Mouse (Mus musculus) ES-Bruce4 (cell line): ENCODE results near the gene Tmem121. TPM values are rescaled to one million over a fixed set of nuclear protein-coding genes. Genes with fewer than 3 reads are reported as not detected.
A peak's percentile ranks its signal among the peaks of the same experiment; 100 is the strongest.

Source experiments
- H3K27ac ChIP-seq: 2 replicates; pipeline ENCODE4 v1.5.1; 2012; ENCODE audit warnings: low read length, inconsistent platforms; ENCODE audit not compliant: insufficient read depth
- H3K27me3 ChIP-seq: 2 replicates; pipeline ENCODE4 v1.6.1; 2012; ENCODE audit warnings: mild to moderate bottlenecking, low read length, inconsistent platforms; ENCODE audit not compliant: control insufficient read depth, poor library complexity, insufficient read depth, severe bottlenecking
- H3K36me3 ChIP-seq: 2 replicates; pipeline ENCODE4 v1.6.1; 2012; ENCODE audit warnings: inconsistent platforms, mild to moderate bottlenecking, low read length, moderate library complexity; ENCODE audit not compliant: control insufficient read depth, poor library complexity, insufficient read depth, severe bottlenecking
- H3K4me1 ChIP-seq: one replicate; pipeline ENCODE4 v1.8.1; 2011; ENCODE audit warnings: low read length; ENCODE audit not compliant: control insufficient read depth, insufficient read depth
- H3K4me3 ChIP-seq: 2 replicates; pipeline ENCODE4 v1.5.1; 2011; ENCODE audit warnings: low read depth, mild to moderate bottlenecking, low read length
- H3K9ac ChIP-seq: 2 replicates; pipeline ENCODE4 v1.6.1; 2012; ENCODE audit warnings: low read depth, mild to moderate bottlenecking, inconsistent platforms; ENCODE audit not compliant: poor library complexity, severe bottlenecking
- H3K9me3 ChIP-seq: replicated peaks from 2 replicates; pipeline ENCODE4 v1.6.1; 2012; ENCODE audit warnings: mild to moderate bottlenecking, low read length, inconsistent platforms; ENCODE audit not compliant: control insufficient read depth, poor library complexity, insufficient read depth, severe bottlenecking
- CTCF ChIP-seq: IDR thresholded peaks from one replicate; pipeline ENCODE4 v1.8.1; 2011; ENCODE audit warnings: low read depth, low read length
- EP300 ChIP-seq: IDR thresholded peaks from 2 replicates; pipeline ENCODE4 v1.6.1; 2011; ENCODE audit warnings: low read depth, low read length; ENCODE audit not compliant: insufficient read depth
- POLR2A ChIP-seq: IDR thresholded peaks from one replicate; pipeline ENCODE4 v1.8.1; 2011; ENCODE audit warnings: low read length; ENCODE audit not compliant: insufficient read depth
- polyA plus RNA-seq: library from polyadenylated mRNA; stranded (reverse); fragments of >200 nt; gene quantifications from 2 replicates; pipeline ENCODE4 v1.2.4, GENCODE M21; 2011; ENCODE audit warnings: low read depth; ENCODE audit not compliant: missing spikeins, insufficient read depth, insufficient read length

Gene Tmem121
- polyA plus RNA-seq, 1 experiment = 4.8 TPM

DNA sequence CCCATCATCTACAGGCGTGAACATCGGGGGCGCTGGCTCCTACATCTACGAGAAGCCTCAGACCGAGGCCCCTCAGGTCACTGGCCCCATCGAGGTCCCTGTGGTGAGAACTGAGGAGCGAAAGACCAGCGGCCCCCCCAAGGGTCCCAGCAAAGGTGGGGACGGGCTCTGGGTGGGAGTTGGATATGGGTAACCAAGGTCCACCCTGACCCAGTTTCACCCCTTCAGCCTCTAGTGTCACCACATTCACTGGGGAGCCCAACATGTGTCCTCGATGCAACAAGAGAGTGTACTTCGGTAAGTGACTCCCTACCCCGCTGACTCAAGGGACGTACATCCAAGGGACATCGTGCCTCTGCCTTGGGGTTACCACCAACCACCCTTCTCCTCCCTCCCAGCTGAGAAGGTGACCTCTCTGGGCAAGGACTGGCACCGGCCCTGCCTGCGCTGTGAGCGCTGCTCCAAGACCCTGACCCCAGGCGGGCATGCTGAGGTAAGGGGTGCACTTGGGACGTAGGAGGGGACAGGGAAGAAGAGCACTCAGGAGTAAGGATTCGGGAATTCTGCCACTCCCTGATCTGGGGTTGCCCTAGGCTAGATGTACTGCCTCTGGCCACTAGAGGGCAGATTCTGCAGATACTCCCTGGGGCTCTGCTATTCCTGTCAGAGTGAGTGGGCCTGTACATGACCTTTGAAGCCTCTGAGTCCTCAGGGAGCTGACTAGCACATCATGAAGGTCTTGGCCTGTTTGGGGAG, 41.6 kb upstream of the Tmem121 start:
- H3K9me3 ChIP-seq = no peaks in the 10 kb centered on the region
- H3K36me3 ChIP-seq = no peaks in the 10 kb centered on the region
- H3K4me3 ChIP-seq = no peak overlapping the region
- TF ChIP-seq POLR2A (no peak), CTCF (peak; percentile 74), EP300 (no peak)
- no peaks in the 10 kb centered on the region for H3K27me3 ChIP-seq
- no peak overlapping the region for H3K27ac ChIP-seq
- peaks cover 14% of the 10 kb centered on the region for H3K4me1 ChIP-seq
- H3K9ac ChIP-seq = no peak overlapping the region

GRCm38 (mm10) chr12:113144886-113145285, 40.8 kb upstream of the Tmem121 start:
- Histone ChIP-seq H3K27ac (no peak overlapping the region), H3K36me3 (no peaks in the 10 kb centered on the region), H3K9ac (no peak overlapping the region), H3K27me3 (no peaks in the 10 kb centered on the region), H3K9me3 (no peaks in the 10 kb centered on the region), H3K4me1 (peaks cover 14% of the 10 kb centered on the region), H3K4me3 (no peak overlapping the region)
- TF ChIP-seq POLR2A = no peak
- TF ChIP-seq EP300 = no peak

- no peak for TF ChIP-seq POLR2A
- TF ChIP-seq EP300 = no peak
- no peak for TF ChIP-seq CTCF
- no peak overlapping the region for H3K4me3 ChIP-seq
- H3K27me3 ChIP-seq = no peaks in the 10 kb centered on the region
- H3K9ac ChIP-seq = no peak overlapping the region
- H3K36me3 ChIP-seq = no peaks in the 10 kb centered on the region
- H3K9me3 ChIP-seq = no peaks in the 10 kb centered on the region
- peaks cover 14% of the 10 kb centered on the region for H3K4me1 ChIP-seq
- no peak overlapping the region for H3K27ac ChIP-seq
Observed at GRCm38 (mm10) chr12:113145591-113145990, 40.1 kb upstream of the Tmem121 start.

DNA sequence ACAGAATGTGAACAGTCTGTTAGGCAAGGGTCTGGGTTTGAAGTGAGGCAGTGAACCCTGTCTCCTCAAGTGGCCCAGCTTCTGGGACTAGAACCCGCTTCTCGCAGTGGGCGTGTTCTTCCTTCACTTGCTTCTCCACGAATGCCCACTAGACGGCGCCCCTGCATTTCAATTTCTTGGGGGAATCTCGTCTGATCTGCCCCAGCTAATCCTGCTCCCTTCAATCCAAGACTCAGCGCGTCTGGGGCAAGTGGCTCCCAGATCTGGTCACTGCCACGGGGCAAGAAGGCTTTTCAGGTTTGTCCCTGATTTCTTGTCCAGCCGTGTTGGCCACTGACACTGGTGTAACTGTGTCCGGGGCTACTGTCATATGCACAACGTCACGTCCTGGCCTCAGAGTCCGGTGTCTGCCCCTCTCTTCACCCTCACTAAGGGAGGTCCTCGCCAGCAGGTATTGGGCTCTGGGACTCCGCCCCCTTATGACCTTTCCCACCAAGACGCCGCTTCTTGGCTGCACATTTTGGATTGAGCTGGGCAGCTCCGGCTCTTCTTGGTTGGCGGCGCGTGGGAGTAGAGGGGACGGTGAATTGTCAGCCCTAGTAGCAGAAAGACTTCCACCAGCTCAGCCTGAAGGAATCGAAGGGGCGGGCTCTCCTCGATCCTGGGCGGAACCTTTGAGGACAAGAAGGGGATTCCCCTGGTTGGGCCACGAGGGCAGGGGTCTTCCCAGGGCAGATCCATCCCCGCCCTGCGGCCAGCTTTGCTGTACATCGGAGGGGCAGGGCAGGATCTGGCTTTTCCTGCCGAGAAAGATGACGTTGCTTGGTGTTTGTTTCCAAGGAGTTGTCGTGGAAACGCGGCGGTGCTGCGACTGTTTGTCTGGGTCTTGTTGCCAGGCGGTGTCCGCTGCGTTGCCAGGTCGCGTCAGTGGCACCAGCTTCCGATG, 39.3 kb upstream of the Tmem121 start, which contains the start of gene Crip1:
Gene Crip1 (plus strand): TSS at position 205 of the 946 bp plus-strand sequence.
- Histone ChIP-seq H3K4me1 (peaks cover 16% of the 10 kb centered on the region), H3K27ac (no peak within 1 kb of the TSS), H3K36me3 (no peaks in the 10 kb centered on the region), H3K9me3 (no peaks in the 10 kb centered on the region), H3K4me3 (peak within 1 kb of the TSS; percentile 36), H3K9ac (no peak within 1 kb of the TSS), H3K27me3 (no peaks in the 10 kb centered on the region)
- TF ChIP-seq EP300 (no peak), CTCF (peak; percentile 82)

DNA sequence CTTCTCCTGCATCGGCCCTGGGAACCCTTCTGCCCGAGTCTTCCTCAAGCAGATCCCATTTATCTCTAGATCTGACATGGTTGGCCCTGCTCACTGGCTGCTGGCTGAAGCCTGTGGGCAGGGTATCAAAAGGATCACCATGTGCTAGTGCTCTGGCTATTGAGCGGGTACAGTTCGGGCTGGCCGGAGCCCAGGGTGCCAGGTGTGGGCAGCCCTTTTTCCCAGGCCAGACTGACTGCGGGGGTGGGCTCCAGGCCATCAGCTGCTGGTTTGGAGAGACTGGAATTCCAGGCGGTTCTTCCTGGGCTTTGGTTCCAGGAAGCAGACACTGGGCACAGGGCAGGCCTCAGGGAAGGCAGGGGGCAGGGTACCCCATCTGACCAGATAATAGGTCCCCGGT, 38.2 kb upstream of the Tmem121 start:
- Histone ChIP-seq H3K27me3 (no peaks in the 10 kb centered on the region), H3K36me3 (no peaks in the 10 kb centered on the region), H3K4me1 (peaks cover 11% of the 10 kb centered on the region), H3K27ac (no peak overlapping the region), H3K9ac (no peak overlapping the region), H3K9me3 (no peaks in the 10 kb centered on the region), H3K4me3 (no peak overlapping the region)
- no peak for TF ChIP-seq EP300
- no peak for TF ChIP-seq CTCF
- no peak for TF ChIP-seq POLR2A
